Mouse (Mus musculus): ENCODE data around the gene Spred3. TPM values are rescaled to one million over a fixed set of nuclear protein-coding genes. Genes with fewer than 3 reads are reported as not detected.

The Spred3 gene
- polyA plus RNA-seq, 1 experiment from 2014 or later = 10.7 TPM

DNA sequence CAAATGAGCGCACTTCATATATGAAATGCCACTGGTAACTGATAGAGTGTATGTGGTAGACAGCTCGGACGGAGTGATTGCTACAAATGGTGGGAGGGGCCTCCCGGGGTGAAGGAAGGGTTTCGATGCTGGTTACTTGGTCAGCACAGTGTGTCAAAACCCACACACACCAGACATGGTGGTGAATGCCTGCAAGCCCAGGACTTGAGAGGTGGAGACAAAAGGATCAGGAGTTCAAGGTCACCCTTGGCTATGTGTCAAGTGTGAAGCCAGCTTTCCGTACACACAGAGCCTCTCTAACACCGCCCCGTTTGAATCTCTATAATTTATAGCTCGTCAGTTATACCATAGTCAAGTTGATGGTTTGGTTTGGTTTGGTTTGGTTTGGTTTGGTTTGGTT is 47.4 kb downstream of the Spred3 start:
- 92% methylated on average over 9 of the region's 9 CpGs for WGBS
- ATAC-seq = no peak
- Histone ChIP-seq H3K9ac (ENCODE audit: low read depth, low read length) (no peak overlapping the region), H3K4me3 (ENCODE audit: low read depth, low read length) (no peak overlapping the region), H3K27ac (ENCODE audit: low read length) (no peak overlapping the region), H3K27me3 (ENCODE audit: control insufficient read depth, insufficient read depth, low read depth, low read length) (0 out of 2 replicates have a peak, but pooled peaks cover 2% of the 10 kb centered on the region), H3K4me2 (ENCODE audit: low read length) (no peak overlapping the region), H3K36me3 (ENCODE audit: control insufficient read depth, insufficient read depth, low read length) (no peaks in the 10 kb centered on the region), H3K9me3 (replicated peaks; ENCODE audit: control insufficient read depth, low read length, poor library complexity, severe bottlenecking) (no peaks in the 10 kb centered on the region), H3K4me1 (ENCODE audit: control insufficient read depth, insufficient read depth, low read length) (0 out of 2 replicates have a peak, but pooled peaks cover 5% of the 10 kb centered on the region)

DNA sequence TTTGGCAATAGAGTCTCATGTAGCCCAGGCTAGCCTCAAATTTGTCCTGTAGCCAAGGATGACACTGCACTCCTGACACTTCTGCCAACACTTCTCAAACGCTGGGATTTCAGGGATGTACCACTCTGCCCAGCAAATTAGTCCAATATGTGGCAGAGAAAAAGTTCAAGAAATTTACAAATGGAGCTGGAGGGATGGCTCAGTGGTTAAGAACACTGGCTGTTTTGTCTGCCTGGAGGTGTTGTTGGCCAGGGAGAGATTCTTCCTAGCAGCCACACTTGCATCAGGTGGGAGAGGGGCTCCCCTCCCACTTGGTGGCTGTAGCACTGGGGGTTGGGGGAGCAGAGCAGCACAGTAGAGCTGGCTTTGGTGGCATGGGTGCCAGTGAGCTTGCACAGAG is 50.7 kb downstream of the Spred3 start:
- 0 out of 2 replicates have a peak, but pooled peaks cover under 1% of the 10 kb centered on the region for H3K4me1 ChIP-seq (ENCODE audit: control insufficient read depth, insufficient read depth, low read length)
- H3K4me2 ChIP-seq (ENCODE audit: low read length) = no peak overlapping the region
- no peaks in the 10 kb centered on the region for H3K36me3 ChIP-seq (ENCODE audit: control insufficient read depth, insufficient read depth, low read length)
- H3K27me3 ChIP-seq (ENCODE audit: control insufficient read depth, insufficient read depth, low read depth, low read length) = 0 out of 2 replicates have a peak, but pooled peaks cover 2% of the 10 kb centered on the region
- no peak overlapping the region for H3K4me3 ChIP-seq (ENCODE audit: low read depth, low read length)
- H3K27ac ChIP-seq (ENCODE audit: low read length) = no peak overlapping the region
- H3K9me3 ChIP-seq (replicated peaks; ENCODE audit: control insufficient read depth, low read length, poor library complexity, severe bottlenecking) = no peaks in the 10 kb centered on the region
- H3K9ac ChIP-seq (ENCODE audit: low read depth, low read length) = no peak overlapping the region
- no peak for ATAC-seq
- 71% methylated on average over 1 of the region's 1 CpGs for WGBS

DNA sequence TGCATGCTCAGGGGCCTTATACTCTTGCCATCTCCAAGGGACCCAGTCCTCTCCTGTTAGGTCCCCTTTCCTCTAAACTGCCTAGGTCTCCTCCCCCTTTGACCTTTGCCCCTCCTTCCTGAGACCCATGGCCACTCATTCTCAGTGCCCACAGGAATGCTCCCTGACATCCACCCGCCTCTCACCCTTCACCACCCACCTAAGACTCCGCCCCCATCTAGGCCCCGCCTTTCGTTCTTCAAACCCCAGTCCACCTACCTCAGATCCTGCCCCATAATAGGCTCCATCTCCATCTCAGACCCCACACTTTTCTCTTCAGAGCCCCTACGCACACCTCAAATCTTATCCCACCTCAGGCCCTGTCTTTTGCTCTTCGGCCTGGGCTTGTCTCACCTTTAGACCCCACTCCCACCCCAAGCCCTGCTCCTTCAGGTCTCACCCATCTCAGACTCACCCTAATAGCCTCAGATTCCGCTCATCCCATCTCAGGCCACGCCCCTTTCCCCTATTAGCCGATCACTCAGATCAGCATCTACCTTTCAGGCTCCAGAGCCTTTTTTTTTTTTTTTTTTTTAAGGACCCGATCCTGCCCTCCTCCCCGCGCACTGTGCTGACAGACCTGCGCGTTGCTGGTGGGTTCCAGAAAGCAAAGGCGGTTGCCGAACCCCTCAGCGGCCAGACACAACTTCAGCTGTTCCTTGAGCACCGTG is 51.9 kb downstream of the Spred3 start:
- Histone ChIP-seq H3K9ac (ENCODE audit: low read depth, low read length) (no peak overlapping the region), H3K4me2 (ENCODE audit: low read length) (no peak overlapping the region), H3K9me3 (replicated peaks; ENCODE audit: control insufficient read depth, low read length, poor library complexity, severe bottlenecking) (no peaks in the 10 kb centered on the region), H3K4me3 (ENCODE audit: low read depth, low read length) (no peak overlapping the region), H3K27ac (ENCODE audit: low read length) (no peak overlapping the region), H3K27me3 (ENCODE audit: control insufficient read depth, insufficient read depth, low read depth, low read length) (no peaks in the 10 kb centered on the region), H3K4me1 (ENCODE audit: control insufficient read depth, insufficient read depth, low read length) (no peaks in the 10 kb centered on the region), H3K36me3 (ENCODE audit: control insufficient read depth, insufficient read depth, low read length) (no peaks in the 10 kb centered on the region)
- 13% methylated on average over 18 of the region's 18 CpGs for WGBS
- no peak for ATAC-seq

DNA sequence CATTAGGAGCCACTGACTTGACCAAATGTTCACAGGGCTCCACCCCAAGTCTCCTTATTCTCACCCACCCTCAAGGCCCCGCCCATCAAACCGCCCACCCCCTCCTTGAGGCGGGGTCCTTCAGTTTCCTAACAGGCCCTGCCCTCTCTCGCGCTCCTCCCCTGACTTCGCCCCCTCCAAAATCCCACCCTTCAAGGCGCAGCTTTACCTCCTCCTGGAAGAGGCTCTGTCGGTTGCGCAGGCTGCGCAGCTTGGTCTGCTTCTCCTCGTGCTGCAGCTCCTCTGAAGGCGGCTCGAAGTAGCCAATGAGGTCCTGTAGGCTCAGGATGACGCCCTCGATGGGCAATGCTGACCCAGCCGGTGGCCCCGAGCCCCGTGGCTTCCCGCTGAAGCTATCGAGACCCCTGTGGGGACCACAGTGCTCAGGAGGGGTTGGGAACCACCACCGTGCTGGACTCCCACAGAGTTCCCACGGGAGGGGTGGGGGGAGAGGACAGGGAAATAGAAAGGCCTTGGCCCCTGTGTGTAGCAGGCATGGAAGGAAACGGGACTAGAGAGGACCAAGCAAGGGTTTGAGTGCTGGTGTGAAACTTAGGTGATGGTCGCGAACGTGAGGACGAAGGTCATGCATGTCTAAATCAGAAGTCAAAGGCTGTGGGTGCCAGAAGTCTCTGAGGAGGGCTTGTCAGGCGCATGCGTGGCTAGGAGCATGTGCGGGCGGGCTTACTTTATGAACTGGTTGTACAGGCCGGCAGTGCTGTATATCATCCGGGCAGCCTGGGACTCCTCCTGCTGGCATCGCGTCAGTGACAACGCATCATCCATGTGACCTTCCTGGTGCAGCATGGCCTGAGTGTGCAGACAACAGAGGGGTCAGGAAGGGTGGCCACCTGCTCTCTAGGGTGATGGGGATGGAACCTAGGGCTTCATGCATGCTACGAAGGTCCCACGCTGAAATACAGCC is 60.9 kb downstream of the Spred3 start:
- no peak overlapping the region for H3K27ac ChIP-seq (ENCODE audit: low read length)
- peak overlapping the region; percentile 40 for H3K4me2 ChIP-seq (ENCODE audit: low read length)
- H3K4me1 ChIP-seq (ENCODE audit: control insufficient read depth, insufficient read depth, low read length) = no peaks in the 10 kb centered on the region
- ATAC-seq = no peak
- H3K9me3 ChIP-seq (replicated peaks; ENCODE audit: control insufficient read depth, low read length, poor library complexity, severe bottlenecking) = no peaks in the 10 kb centered on the region
- 28% methylated on average over 38 of the region's 38 CpGs for WGBS
- no peak overlapping the region for H3K4me3 ChIP-seq (ENCODE audit: low read depth, low read length)
- no peaks in the 10 kb centered on the region for H3K27me3 ChIP-seq (ENCODE audit: control insufficient read depth, insufficient read depth, low read depth, low read length)
- H3K36me3 ChIP-seq (ENCODE audit: control insufficient read depth, insufficient read depth, low read length) = no peaks in the 10 kb centered on the region
- H3K9ac ChIP-seq (ENCODE audit: low read depth, low read length) = peak overlapping the region; percentile 56

Other genes starting within 250 kb of the Spred3 start
- 132 and 133 TPM in 2 replicates for gene Actn4, start 208.1 kb downstream of the Spred3 start, polyA plus RNA-seq (2015; fragmentation: Nextera tagmentation; extraction: Ambion mirVana)
- 279 TPM in 2 replicates for gene Eif3k, start 188.5 kb downstream of the Spred3 start, polyA plus RNA-seq (2015; fragmentation: Nextera tagmentation; extraction: Ambion mirVana)
- 11.8 and 13.2 TPM in 2 replicates for gene Map4k1, start 188.4 kb downstream of the Spred3 start, polyA plus RNA-seq (2015; fragmentation: Nextera tagmentation; extraction: Ambion mirVana)
- 11.3 and 14.4 TPM in 2 replicates for gene Ryr1, start 45.2 kb downstream of the Spred3 start, polyA plus RNA-seq (2015; fragmentation: Nextera tagmentation; extraction: Ambion mirVana)
- 0.83 and 1.0 TPM in 2 replicates for gene Rasgrp4, start 35.6 kb downstream of the Spred3 start, polyA plus RNA-seq (2015; fragmentation: Nextera tagmentation; extraction: Ambion mirVana)
- gene Fam98c, start 14.2 kb downstream of the Spred3 start, polyA plus RNA-seq (2015; fragmentation: Nextera tagmentation; extraction: Ambion mirVana) = 23.7 and 28.3 TPM in 2 replicates
- gene Ggn, start 201 bp downstream of the Spred3 start, polyA plus RNA-seq (2015; fragmentation: Nextera tagmentation; extraction: Ambion mirVana) = 0.54 and 1.1 TPM in 2 replicates
- gene Psmd8, start 10.3 kb upstream of the Spred3 start, polyA plus RNA-seq (2015; fragmentation: Nextera tagmentation; extraction: Ambion mirVana) = 287 TPM in 2 replicates
- 3.8 and 5.8 TPM in 2 replicates for gene Catsperg1, start 43.6 kb upstream of the Spred3 start, polyA plus RNA-seq (2015; fragmentation: Nextera tagmentation; extraction: Ambion mirVana)
- 1.1 and 1.7 TPM in 2 replicates for gene Kcnk6, start 62.1 kb upstream of the Spred3 start, polyA plus RNA-seq (2015; fragmentation: Nextera tagmentation; extraction: Ambion mirVana)
- gene Yif1b, start 67.9 kb upstream of the Spred3 start, polyA plus RNA-seq (2015; fragmentation: Nextera tagmentation; extraction: Ambion mirVana) = 95.7 and 109 TPM in 2 replicates
- gene 2200002D01Rik, start 78.1 kb upstream of the Spred3 start, polyA plus RNA-seq (2015; fragmentation: Nextera tagmentation; extraction: Ambion mirVana) = 0.46 and 1.5 TPM in 2 replicates
- gene Spint2, start 111.5 kb upstream of the Spred3 start, polyA plus RNA-seq (2015; fragmentation: Nextera tagmentation; extraction: Ambion mirVana) = 81.2 and 89.7 TPM in 2 replicates
- gene Ppp1r14a, start 118.9 kb upstream of the Spred3 start, polyA plus RNA-seq (2015; fragmentation: Nextera tagmentation; extraction: Ambion mirVana) = 2.5 and 2.7 TPM in 2 replicates
- 223 and 226 TPM in 2 replicates for gene Dpf1, start 133.5 kb upstream of the Spred3 start, polyA plus RNA-seq (2015; fragmentation: Nextera tagmentation; extraction: Ambion mirVana)